Mouse (Mus musculus) liver (tissue): ENCODE measurements at regions not wholly inside any gene's neighbourhood (a gene's known extent, or its start where the extent isn't known, plus 50 kb on each side); places are given as distances from the start of the nearest gene placed in this dataset.

Experiments used
- DNase-seq: peaks from one replicate; pipeline ENCODE4 v3.0.0-alpha.2; 2020; ENCODE audit warnings: mixed read lengths

DNA sequence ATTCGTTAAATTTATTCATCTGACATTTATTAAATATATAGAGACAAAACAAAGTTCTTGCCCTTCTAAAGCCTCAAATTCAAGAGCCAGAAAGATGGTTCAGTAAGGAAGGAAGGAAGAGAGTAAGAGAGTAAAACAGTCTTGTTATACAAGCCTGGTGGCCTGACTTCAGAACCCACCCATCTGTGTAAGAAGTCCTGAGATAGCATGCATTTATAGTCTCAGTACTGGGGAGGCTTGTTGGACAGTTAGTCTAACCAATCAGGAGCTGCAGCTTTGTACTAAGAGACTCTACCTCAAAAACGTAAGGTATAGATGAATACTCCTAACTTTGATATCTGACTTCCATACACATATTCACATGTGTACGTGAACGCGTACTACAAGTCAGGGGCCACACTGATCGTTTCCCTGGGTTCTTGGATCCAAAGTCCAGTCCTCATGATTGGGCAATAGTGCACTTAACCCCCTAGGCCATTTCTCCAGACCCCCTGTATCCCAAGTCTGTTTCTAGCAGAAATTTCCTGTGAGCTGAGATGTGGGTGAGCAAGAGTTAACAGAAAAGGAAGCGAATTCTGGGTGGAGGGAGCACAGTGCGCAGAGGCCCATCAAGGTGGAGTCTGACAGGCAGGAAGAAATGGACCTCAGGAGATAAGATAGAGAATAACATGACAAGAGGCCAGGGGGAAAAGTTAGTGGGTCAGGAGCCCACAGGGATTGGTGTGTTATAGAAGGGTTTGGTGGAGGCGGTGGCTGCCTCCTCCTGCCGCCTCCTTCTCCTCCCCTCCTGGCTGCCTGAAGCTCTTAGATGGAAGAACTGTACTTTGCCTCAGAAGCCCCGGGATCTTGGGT, 187.0 kb downstream of the Kit start:
- peak; percentile 76 for DNase-seq

DNA sequence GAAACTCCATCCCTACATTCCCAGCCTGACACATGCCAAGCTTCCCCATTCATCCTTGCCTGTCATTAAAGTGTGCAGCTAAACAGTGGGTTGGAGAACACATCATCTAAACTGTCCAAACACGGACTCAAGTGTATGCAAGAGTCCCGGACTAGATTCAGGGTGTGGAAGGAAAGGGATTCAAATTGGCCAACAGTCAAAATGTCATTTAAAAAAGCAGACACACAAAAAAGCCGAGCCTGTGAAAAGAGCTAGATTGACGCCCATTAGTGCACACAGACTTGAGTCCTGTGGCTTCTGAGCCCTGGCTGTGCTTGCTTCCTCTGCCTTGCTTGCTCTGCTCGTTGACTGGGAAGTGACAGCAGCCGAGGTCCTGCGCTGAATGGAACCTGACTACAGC, 181.5 kb downstream of the Kit start:
- DNase-seq, result no peak

DNA sequence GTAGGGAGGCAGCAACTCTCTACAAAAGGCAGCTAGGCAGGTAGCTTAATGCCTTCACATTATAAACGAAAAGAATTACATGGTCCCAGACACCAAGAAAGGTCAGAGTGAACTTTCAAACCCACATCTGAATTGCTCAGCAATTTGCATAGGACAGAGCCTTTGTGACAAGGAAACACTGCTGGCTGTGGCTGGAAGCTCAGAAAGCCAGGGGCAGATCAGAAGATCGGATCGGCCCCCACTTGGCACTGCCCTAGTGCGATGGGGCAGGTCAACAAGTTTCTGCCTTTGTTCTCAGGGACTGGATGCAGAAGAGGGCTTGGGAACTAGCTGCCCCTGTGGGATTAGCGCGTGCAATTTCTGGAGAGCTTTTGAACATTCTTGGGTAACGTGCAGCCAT, 179.6 kb downstream of the Kit start:
- no peak for DNase-seq

DNA sequence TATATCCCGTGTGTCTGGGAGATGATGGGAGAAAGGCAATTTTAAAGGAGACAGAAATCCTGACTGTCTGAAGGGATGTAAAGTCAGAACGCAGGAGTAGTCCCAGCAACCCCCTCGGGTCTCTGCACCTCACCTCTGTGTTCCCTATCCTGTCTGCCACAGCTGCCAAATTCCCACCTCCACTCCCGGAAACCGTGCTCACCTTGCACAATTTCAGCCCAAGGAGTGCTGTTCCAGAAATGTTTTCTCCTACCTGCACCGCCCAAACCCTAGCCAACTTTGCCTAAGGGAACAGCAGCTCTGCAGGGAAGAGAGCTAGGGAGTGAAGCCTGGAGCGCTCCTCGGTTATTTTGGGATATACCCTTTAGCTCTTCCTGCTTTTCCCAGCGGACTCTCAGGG, 170.6 kb downstream of the Kit start:
- DNase-seq, result no peak

DNA sequence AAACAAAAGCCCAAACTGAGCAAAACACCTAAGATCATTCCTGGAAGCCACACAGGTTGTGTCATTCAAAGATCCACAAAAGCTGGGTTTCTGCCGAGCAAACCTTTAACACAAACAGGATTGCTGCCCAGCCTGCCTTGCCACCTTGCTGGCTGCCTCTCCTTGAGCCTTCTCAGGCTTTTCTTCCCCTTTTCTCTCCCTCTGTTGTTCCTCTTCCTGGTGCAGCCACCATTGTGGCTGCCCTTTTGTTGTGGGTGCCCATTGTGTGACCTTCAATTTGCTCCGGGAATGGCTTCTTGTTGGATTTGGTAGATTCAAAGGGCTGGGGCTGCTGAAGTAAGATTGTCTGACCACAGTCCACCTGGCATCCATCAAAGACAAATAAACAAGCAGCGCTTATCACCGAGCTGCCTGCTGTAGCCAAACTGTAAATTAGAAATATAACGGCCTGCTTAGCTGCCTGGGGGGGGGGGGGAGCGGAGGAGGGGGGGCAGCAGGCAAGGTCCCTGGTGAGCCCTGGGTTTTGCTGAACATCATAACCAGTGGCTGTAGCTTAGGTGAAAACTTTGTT, 169.8 kb downstream of the Kit start:
- DNase-seq, result no peak

DNA sequence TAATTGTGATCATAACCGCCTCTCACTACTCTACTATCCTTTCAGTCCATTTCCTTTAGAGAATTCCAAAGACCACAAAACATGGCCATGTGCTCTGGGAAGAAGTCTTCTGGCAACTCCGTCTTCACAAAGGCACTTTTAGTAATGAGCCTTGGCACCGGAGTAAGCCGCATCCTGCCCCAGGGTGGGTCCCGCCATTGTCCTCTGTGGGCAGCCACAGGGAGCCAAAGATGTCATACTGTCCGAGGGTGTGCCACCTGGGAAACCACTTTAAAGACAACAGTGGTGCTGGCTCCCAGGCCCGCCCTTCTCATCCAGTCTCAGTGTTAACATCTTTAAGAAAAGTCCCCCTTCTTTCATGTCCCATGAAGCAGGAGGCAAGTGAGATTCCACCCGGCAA, 164.6 kb downstream of the Kit start:
- no peak for DNase-seq

DNA sequence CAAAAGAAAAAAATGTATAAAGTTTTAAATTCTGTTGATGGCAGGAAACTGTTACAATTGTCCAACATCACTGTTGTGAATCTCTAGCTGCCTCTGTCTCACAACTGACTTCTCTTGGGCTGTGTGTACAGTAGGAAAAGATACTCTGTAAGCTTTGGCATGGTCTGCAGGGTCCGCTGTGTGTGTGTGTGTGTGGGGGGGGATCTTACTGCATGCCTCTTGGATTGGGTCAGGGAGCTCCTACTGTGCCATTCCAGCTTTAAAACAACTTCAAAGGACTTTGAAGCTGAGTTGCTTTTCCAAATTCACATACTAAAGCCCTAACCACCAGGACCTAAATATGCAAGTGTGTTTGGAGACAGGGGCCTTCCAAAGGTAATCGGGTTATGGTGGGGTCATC, 163.7 kb downstream of the Kit start:
- DNase-seq, result no peak

DNA sequence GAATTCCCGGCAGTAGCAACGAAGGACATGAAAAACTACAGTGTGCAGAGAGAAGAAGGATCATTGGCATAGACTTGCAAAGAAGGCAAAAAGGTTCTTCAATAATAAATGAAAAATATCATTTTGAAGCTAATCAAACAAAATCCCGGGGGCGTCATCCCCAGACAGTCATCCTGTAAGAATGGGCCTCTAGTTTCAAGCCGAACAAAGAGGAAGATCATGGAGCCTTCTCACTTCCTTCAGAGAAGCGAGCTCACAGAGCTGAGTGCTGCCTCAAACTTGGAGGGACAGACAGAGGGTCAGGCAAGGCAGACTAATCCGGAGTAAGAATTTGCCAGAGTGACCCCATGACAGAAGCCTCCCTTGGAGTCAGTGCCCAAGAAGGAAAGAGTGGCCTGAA, 163.0 kb downstream of the Kit start:
- no peak for DNase-seq

DNA sequence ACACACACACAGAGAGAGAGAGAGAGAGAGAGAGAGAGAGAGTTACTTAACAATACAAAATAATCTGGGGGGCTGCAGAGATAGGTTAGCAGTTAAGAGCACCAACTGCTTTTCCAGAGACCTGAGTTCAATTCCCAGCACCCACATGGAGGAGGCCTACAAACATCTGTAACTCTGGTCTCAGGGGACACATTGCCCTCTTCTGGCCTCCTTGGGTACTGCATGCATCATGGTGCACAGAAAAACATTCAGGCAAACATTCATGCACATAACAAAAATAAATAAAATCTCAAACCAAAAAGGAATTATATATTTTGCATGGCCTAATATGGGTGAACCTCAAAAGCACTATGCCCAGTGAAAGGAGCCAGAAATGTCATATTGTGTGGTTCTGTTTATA, 161.6 kb downstream of the Kit start:
- DNase-seq, result no peak

DNA sequence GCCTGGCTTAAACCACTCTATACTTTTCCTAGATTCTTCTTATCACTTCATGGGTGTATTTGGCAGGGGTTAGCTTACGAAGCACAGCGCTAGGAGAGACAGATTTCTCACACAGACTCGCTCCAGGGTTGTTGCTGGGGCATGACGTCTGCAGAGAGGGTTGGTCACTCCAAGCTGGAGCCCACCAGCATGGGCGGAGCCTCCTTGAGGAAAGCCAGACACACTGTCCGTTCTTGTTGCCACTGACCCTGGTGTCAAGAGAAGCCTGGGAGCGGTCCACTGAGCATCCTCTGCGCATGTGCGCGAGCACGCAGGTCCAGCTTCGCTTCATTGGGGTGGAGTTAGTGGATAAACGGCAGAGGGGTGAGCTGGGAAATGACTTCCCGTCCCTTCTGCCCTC, 159.8 kb downstream of the Kit start:
- peak; percentile 49 for DNase-seq

DNA sequence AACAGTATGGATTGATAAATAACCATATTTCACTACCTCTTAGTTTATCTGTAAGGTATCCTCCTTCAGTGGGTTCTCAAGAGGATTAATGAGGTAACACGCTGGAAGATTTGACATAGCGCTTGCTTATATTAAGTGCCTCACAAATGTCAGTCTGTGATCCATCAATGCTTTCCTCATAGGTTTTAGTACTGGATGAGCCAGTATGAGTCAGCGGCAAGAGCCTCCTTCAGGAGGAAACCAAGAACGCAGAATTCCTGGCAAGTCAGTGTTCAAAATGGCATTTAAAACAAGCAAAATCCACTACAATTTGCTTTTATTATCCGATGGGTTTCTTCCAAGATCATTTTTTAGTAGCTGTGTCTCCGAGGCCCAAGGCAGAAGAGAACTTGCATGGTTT, 159.3 kb downstream of the Kit start:
- no peak for DNase-seq

DNA sequence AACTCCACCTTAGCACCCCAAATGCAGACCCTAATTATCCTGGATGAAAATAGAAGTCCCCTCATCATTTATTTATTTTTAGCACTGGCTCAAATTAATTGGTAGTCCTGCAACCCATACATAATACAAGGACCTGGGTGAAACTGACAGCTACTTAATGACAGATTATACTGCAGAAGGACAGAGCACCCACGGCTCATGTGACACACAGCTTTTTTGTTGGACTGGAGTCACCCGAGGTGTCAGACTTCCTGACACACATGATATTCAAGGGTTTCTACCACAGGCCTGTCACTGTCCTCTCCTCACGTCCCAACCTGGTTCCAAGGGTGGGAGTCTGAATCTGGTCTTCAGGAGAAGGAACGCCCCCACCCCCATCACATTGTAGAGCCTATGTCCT, 156.5 kb downstream of the Kit start:
- DNase-seq, result no peak

DNA sequence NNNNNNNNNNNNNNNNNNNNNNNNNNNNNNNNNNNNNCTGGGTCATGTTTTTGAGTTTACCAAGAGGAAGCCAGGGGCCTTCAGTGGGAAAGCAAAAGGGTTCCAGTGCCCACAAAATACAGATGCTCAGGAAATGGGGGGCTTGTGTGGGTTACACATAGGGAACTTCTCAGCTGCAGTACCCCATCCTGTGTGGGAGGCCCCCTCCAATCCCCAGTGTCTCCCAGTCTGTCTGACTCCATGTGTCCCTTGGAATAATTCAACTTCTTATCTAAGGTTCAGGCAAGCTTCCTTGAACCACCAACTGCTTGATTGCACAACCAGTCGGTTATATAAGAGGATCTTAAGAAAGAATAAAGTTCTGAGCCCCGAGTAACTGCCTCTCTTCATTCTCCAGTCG, 156.0 kb downstream of the Kit start:
- peak; percentile 17 for DNase-seq

DNA sequence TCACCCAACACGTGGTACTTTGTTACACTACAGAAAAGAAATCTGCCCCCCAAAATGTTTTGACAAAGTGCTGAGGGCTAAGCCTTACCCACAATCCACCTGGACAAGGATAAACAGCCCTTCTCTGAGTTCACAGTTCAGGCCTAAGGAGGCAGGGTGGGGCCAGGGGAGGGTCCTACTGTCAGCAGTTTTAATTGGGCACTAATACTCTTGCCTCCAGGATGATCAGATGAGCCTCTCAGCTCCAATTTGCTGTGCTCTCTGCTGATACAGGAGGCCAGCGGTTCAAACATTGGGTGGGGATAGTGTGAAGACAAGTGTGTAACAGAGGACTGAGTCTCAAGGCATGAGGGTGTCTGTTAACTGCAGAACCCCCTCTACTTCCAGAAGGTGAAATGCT, 146.6 kb downstream of the Kit start:
- DNase-seq, result peak; percentile 40

DNA sequence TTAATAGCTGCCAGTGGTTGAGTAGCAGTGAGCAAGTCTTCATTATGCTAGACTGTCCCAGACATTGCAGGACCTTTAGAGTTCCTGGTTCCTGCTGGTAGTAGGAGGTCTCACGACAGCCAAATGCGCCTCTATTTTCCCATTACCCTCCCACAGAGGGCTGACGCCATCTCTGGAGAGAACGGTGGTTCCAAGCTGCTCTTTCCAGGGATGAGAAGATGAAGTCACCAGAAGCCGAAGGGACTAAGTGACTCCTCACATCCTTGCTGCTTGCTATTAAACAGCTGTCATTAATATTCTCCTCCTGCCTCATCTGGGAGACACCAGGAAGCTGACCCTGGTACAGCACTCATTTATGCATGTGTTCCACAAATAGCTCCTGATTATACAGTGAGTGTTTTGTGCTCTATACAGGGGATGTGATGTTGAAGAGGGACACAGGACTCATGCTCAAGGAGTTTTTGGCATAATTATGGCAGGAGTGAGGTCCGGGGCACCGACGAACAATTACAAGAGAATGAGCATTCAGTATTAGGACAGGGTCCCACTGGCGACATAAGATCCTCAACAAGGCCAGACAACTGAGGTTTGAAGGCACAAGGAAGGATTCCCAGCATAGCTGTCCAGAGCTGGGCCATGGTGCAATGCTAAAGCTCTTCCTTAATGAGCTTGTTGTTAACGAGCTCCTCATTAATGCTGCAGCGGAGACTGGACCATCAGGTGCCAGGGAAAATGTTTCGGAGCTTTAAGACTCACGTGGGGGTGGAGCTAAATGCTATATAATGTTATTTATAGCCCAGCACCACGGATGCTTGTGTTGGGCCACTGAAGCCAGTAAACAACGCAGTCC, 145.6 kb downstream of the Kit start:
- no peak for DNase-seq

DNA sequence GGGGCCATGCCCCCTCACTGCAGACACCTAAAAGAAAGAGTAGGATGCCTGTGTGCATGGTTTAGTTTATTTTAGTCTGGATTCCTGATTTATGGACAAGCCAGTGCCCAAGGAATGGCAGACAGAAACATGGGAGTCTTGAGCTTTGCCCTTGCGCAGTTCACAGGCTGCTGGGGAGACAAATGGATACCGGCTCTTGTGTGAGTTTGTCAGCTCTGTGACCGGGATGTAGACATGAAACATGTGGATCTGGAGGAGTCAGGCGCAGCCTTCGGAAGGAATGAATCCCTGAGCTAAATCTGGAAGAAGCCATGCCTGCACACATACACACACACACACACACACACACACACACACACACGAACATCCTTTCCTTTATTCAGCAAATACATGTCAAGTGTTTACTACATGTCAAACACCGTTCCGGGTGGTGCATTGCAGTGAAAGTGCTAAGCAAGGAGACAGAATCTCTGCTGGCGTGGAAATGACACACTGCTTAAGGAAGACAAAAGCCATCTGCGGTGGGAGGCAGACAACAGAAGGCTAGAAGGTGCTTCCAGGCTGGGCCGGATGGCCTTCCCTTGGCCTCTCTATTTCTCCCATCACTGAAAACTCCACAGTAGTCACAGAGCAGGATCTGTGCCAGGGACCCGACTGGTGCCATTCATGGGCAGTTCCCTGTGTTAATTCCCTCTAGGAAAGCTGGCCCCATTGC, 144.0 kb downstream of the Kit start:
- DNase-seq, result no peak
